Mouse (Mus musculus) brain, adult 2 months (tissue): Measurements from ENCODE around the gene Rab34.

Source experiments
- DNase-seq: peaks from one replicate; pipeline ENCODE4 v3.0.0; 2011; ENCODE audit warnings: low read depth, low spot score

Gene Rab34

GRCm38 (mm10) chr11:78164924-78165760 lies 23.1 kb upstream of the Rab34 start, which contains the start of gene Traf4:
Gene Traf4, minus strand, starts transcription at chr11:78165589.
- DNase-seq: peak; percentile 82

- no peak for DNase-seq
Measured at GRCm38 (mm10) chr11:78165761-78166109, 22.5 kb upstream of the Rab34 start.

DNA sequence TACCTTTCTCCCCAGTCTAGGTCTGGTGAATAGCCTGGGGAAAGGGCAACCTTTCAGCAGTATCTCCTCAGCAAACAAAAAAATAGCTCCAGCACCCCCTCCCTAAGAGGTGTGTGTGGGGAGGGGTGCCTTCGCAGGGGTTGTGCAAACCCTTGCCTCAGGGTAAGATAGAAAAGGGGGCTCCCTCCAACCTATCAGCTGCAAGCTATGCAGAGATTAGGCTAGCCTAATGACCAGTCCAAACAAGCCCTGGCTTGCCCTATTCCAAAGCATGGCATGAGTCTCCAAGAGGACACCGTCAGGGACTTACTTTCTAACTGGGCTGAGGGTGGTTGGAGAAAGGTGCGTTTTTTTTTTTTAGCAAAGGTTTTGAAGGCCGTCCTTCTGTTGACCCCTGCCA lies 22.1 kb upstream of the Rab34 start:
- no peak for DNase-seq

- DNase-seq: no peak
Measured at GRCm38 (mm10) chr11:78166640-78167039, 21.6 kb upstream of the Rab34 start.

DNA sequence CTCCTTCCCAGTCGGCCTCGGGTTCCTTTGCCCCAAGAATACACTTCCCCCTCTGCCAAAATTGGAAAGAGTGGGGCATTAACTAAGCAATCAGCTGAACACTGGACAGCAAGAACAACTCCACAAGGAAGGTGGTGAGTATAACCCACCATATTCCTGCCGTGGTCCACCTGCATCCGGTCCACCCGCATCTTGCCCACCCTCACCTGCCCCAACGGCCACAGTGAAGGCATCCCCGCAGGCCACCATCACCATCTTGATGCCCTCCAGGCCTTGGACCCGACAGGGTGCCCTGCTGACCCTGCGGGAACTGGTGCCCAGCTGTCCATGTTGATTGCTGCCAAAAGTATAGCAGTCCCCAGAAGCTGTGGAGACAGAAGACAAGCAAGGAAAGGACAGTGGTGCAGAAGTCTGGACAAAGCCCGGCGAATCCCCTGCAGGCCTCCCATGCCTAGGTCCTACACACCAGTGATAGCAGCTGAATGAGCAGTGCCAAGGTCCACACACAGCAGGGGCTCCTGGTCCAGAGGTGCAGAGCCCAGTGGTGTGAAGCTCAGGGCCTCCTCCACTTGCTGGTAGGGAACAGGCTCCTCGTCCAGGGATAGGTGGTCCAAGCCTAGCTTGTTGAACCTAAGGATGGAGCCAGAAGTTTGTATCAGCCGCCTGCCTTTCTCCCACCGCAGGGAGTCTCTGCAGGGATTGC lies 20.8 kb upstream of the Rab34 start:
- no peak for DNase-seq

- DNase-seq: no peak
Measured at GRCm38 (mm10) chr11:78168541-78169468, 19.4 kb upstream of the Rab34 start.

DNA sequence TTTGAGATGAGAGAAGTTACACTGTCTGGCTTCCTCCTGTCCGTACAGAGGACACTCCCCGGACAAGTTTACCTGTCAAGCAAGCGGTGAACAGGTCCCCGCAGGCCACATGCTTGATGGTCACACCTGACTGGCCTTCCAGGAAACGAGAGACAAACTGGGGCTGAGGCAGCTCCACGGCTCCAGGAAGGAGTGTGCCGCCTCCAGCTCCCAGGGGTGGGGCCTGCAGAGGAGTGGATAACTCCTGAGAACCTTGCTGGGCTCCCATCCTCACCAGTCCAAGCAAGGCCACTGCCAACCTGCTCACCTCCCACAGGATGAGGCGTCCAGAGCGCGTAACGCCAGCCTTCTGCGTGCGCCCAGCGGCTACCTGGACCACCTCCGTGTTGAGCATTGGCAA lies 17.9 kb upstream of the Rab34 start:
- no peak for DNase-seq

DNA sequence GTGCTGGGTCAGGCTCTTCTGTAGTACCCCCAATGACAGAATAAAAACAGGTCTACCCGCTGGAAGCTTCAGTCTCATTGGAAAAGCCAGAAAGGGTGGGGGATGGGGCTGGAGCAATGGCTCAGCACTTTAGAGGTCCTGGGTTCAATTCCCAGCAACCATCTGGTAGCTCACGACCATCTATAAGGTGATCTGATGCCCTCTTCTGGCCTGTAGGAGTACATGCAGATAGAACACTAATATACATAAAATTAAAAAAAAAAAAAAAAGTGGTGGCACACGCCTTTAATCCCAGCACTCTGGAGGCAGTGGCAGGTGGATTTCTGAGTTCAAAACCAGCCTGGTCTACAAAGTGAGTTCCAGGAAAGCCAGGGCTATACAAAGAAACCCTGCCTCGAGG lies 16.9 kb upstream of the Rab34 start:
- DNase-seq: no peak

GRCm38 (mm10) chr11:78172034-78172747 lies 16.0 kb upstream of the Rab34 start:
- DNase-seq: no peak

- DNase-seq: no peak
Measured at GRCm38 (mm10) chr11:78172748-78173383, 15.4 kb upstream of the Rab34 start.

DNA sequence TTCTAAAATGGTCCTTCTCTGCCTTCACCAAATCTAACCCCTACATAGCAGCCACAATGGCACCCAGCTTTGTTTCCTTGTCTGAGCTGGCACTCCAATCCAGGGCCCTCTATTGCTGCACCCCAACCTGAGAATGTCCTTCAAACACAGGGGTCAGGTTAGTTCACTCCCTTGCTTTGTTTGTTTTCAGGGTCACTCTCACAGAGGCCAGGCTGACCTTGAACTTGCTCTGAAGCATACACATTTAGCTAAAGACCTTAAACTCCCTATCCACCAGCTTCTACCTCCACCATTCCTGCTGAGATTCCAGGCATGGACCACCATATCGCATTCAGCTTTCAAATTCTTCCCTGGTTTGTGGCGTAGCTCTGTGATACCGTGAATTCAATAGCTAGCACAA lies 13.7 kb upstream of the Rab34 start:
- DNase-seq: no peak

- DNase-seq: no peak
Measured at GRCm38 (mm10) chr11:78175771-78176401, 12.3 kb upstream of the Rab34 start.

DNA sequence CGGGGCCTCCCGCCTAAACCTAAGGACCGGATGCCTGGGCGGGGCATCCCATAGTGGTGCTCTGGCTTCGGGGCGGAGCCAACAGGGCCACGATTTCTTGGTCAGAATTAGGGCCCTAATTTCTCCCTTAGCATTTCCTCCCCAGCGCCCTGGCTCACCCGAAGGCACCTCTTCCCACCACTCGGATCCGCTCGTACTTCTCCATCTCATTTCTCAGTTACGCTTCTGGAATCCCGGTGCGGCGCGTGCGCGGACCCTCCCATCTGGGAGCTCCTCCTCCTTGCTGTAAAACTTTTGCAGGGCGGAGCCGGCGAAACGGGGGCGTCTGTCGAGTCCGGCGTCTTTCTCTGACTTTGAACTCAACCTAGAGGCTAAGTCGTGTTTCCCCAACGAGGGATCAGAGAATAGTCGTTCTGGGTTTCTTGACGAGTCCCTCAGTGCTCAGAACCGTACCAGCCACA lies 11.8 kb upstream of the Rab34 start, which contains the start of the genes Nek8 and Tlcd1:
Gene Nek8, minus strand, starts transcription at position 274 of the 461 bp plus-strand sequence.
Gene Tlcd1, plus strand, starts transcription at position 310 of the 461 bp plus-strand sequence.
- peak; percentile 80 for DNase-seq

- no peak for DNase-seq
Measured at GRCm38 (mm10) chr11:78176905-78177331, 11.3 kb upstream of the Rab34 start.

DNA sequence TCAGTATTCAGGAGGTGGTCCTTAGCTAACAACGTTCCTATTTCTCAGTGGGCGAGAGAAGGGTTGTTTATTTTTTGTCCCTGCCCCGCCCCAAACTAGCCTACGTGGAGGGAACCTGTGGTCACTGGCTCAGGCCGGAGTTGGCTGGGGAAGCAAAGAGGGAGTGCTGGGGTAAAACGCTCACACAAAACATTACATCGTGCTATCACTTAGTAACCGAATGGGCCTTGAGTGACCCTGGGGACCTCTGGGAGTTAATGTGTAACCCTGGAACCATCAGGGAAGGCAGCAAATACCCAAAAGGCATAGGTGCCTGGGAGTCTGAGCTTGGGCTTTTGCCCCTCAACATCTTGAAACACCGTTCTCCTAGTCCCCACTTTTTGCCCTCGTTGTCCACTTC lies 10.8 kb upstream of the Rab34 start:
- DNase-seq: no peak

GRCm38 (mm10) chr11:78177903-78178858 lies 10.0 kb upstream of the Rab34 start:
- DNase-seq: peak; percentile 94

DNA sequence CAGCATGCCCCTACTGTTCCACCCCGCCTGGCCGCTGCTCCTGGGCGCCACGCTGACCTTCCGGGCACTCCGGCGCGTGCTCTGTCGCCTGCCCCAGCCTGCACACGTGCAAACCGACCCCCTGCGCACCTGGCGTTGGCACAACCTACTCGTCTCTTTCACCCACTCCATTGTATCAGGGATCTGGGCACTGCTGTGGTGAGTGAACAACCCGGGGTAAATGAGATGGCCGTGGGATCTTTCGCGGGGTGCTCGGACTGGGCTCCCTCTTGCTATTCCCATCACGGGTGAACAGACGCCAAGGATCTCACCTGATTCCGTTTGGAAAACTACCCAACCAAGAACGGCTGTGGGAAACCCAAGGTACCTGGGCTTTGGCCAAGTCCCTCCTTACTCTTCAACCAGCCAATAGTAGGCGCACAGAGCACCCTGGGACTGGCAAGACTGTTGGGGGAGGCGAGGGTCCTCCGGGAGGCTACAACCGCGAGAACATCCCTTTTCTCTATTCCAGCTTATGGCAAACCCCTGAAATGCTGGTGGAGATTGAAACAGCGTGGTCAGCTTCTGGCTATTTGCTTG lies 9.3 kb upstream of the Rab34 start:
- DNase-seq: peak; percentile 77

- DNase-seq: no peak
Measured at GRCm38 (mm10) chr11:78179438-78179999, 8.7 kb upstream of the Rab34 start.
